Mouse (Mus musculus): ENCODE data around the gene Pds5a. TPM values are rescaled to one million over a fixed set of nuclear protein-coding genes. Genes with fewer than 3 reads are reported as not detected.

Pds5a gene
- polyA plus RNA-seq, 1 experiment: 61.9 TPM

GRCm38 (mm10) chr5:65578545-65578944 is 119.5 kb downstream of the Pds5a start:
- DNase-seq (ENCODE audit: extremely low spot score in 1 of 2, low spot score in 1 of 2): no peak

GRCm38 (mm10) chr5:65575896-65576295 is 122.2 kb downstream of the Pds5a start:
- DNase-seq (ENCODE audit: extremely low spot score in 1 of 2, low spot score in 1 of 2): no peak

- no peak for DNase-seq (ENCODE audit: extremely low spot score in 1 of 2, low spot score in 1 of 2)
Measured at GRCm38 (mm10) chr5:65574876-65575275, 123.2 kb downstream of the Pds5a start.

GRCm38 (mm10) chr5:65565486-65565885 is 132.6 kb downstream of the Pds5a start:
- DNase-seq (ENCODE audit: extremely low spot score in 1 of 2, low spot score in 1 of 2): no peak

- no peak for DNase-seq (ENCODE audit: extremely low spot score in 1 of 2, low spot score in 1 of 2)
Measured at GRCm38 (mm10) chr5:65561125-65561893, 136.8 kb downstream of the Pds5a start.

GRCm38 (mm10) chr5:65557109-65557508 is 141.0 kb downstream of the Pds5a start:
- no peak for DNase-seq (ENCODE audit: extremely low spot score in 1 of 2, low spot score in 1 of 2)

Other genes with a start within 250 kb of the Pds5a start
- gene Gm43552, start 205.4 kb downstream of the Pds5a start, polyA plus RNA-seq (2012; rRNA removed): not detected in 2 replicates
- 148 and 181 TPM in 2 replicates for gene Smim14, start 161.1 kb downstream of the Pds5a start, polyA plus RNA-seq (2012; rRNA removed)
- 113 and 114 TPM in 2 replicates for gene Ube2k, start 161.0 kb downstream of the Pds5a start, polyA plus RNA-seq (2012; rRNA removed)
- gene N4bp2, start 65.2 kb upstream of the Pds5a start, polyA plus RNA-seq (2012; rRNA removed): 5.9 and 6.9 TPM in 2 replicates
- 0.67 and 1.1 TPM in 2 replicates for gene Rhoh, start 162.9 kb upstream of the Pds5a start, polyA plus RNA-seq (2012; rRNA removed)
- not detected in 2 replicates for gene Chrna9, start 236.6 kb upstream of the Pds5a start, polyA plus RNA-seq (2012; rRNA removed)